Mouse (Mus musculus): ENCODE measurements around the gene Cygb. TPM values are rescaled to one million over a fixed set of nuclear protein-coding genes. Genes with fewer than 3 reads are reported as not detected.
A peak's percentile ranks its signal among the peaks of the same experiment; 100 is the strongest.

Gene Cygb
- polyA plus RNA-seq (2014; fragmentation: Nextera tagmentation; extraction: Ambion mirVana) = 1.1 and 1.2 TPM in 2 replicates

GRCm38 (mm10) chr11:116654255-116654821 lies at the start of gene Cygb:
TSS of gene Cygb (minus strand) at chr11:116654313.
- Histone ChIP-seq H3K4me3 (ENCODE audit: low read depth, low read length) (peak within 1 kb of the TSS; percentile 55), H3K27ac (ENCODE audit: low read depth, low read length) (no peak within 1 kb of the TSS), H3K4me2 (peak within 1 kb of the TSS; percentile 87), H3K27me3 (ENCODE audit: control insufficient read depth, insufficient read depth, low read length) (peaks cover 44% of the 10 kb centered on the region), H3K9ac (ENCODE audit: low read depth, low read length) (peak within 1 kb of the TSS; percentile 68), H3K9me3 (replicated peaks; ENCODE audit: control insufficient read depth, low read length) (no peaks in the 10 kb centered on the region), H3K36me3 (ENCODE audit: control insufficient read depth, insufficient read depth, low read length) (no peaks in the 10 kb centered on the region), H3K4me1 (ENCODE audit: control insufficient read depth, insufficient read depth, low read length) (peaks cover 30% of the 10 kb centered on the region)
- WGBS (ENCODE audit: insufficient replicate concordance) = 5% methylated on average over 28 of the region's 28 CpGs
- no peak for ATAC-seq (replicated peaks; ENCODE audit: insufficient number of reproducible peaks, low FRiP score, low TSS enrichment)

DNA sequence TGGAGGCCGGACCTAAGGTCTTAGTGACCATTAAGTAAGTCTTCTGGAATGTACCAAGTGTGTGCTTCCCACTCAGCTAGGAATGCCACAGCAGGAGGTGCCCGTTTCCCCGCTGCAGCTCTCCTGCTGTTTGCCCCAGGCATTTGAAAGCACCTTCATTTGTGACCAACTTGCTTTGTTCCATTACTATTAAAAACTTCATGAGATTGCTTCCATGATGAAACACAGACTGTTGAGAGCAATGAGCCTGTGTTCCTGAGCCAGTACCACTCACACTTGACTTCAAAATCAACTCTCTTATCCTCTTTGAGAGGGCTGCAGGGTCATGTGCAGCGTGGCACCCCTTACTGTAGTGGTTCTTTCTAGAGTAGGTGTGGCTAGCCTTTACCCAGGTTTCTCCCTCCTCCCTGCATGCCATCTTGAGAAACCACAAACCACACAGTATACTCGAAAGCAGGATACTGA lies 47.3 kb upstream of the Cygb start:
- Histone ChIP-seq H3K36me3 (ENCODE audit: control insufficient read depth, insufficient read depth, low read length) (no peaks in the 10 kb centered on the region), H3K9me3 (replicated peaks; ENCODE audit: control insufficient read depth, low read length) (no peaks in the 10 kb centered on the region), H3K4me1 (ENCODE audit: control insufficient read depth, insufficient read depth, low read length) (no peaks in the 10 kb centered on the region), H3K9ac (ENCODE audit: low read depth, low read length) (no peak overlapping the region), H3K27me3 (ENCODE audit: control insufficient read depth, insufficient read depth, low read length) (peaks cover 9% of the 10 kb centered on the region), H3K4me3 (ENCODE audit: low read depth, low read length) (no peak overlapping the region), H3K4me2 (no peak overlapping the region), H3K27ac (ENCODE audit: low read depth, low read length) (0 out of 2 replicates have a peak overlapping the region, but pooled peaks have one; percentile 10)
- 39% methylated on average over 5 of the region's 5 CpGs for WGBS (ENCODE audit: insufficient replicate concordance)
- ATAC-seq (replicated peaks; ENCODE audit: insufficient number of reproducible peaks, low FRiP score, low TSS enrichment) = no peak

DNA sequence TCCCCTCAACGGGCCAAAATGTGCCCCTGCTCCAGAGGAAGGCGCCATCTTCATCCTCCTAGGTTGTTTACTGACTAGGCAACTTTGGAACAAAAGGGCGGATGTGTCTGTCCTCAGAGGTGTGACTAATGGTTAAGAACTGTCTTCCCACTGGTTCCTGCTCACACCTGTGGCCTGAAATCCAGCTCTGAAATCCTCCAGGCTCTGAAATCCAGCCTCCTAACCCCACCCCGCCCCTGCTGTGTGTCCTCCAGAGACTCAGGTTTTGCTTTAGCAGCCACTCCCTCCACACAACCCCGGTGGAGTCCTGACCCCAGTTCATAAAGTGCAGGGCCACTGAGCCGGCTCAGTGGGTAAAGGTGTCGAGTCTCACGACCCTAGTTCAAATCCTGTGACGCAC lies 43.4 kb upstream of the Cygb start:
- Histone ChIP-seq H3K4me2 (no peak overlapping the region), H3K9me3 (replicated peaks; ENCODE audit: control insufficient read depth, low read length) (no peaks in the 10 kb centered on the region), H3K4me1 (ENCODE audit: control insufficient read depth, insufficient read depth, low read length) (peaks cover 7% of the 10 kb centered on the region; the same call in 1 of the 2 replicates), H3K27ac (ENCODE audit: low read depth, low read length) (no peak overlapping the region), H3K9ac (ENCODE audit: low read depth, low read length) (no peak overlapping the region), H3K27me3 (ENCODE audit: control insufficient read depth, insufficient read depth, low read length) (peaks cover 39% of the 10 kb centered on the region), H3K36me3 (ENCODE audit: control insufficient read depth, insufficient read depth, low read length) (no peaks in the 10 kb centered on the region), H3K4me3 (ENCODE audit: low read depth, low read length) (no peak overlapping the region)
- no peak for ATAC-seq (replicated peaks; ENCODE audit: insufficient number of reproducible peaks, low FRiP score, low TSS enrichment)
- WGBS (ENCODE audit: insufficient replicate concordance) = 55% methylated on average over 9 of the region's 9 CpGs

GRCm38 (mm10) chr11:116696426-116696825 lies 42.3 kb upstream of the Cygb start:
- Histone ChIP-seq H3K27me3 (ENCODE audit: control insufficient read depth, insufficient read depth, low read length) (peaks cover 39% of the 10 kb centered on the region), H3K9ac (ENCODE audit: low read depth, low read length) (no peak overlapping the region), H3K4me3 (ENCODE audit: low read depth, low read length) (no peak overlapping the region), H3K9me3 (replicated peaks; ENCODE audit: control insufficient read depth, low read length) (no peaks in the 10 kb centered on the region), H3K27ac (ENCODE audit: low read depth, low read length) (no peak overlapping the region), H3K36me3 (ENCODE audit: control insufficient read depth, insufficient read depth, low read length) (no peaks in the 10 kb centered on the region), H3K4me2 (no peak overlapping the region), H3K4me1 (ENCODE audit: control insufficient read depth, insufficient read depth, low read length) (peaks cover 7% of the 10 kb centered on the region; the same call in 1 of the 2 replicates)
- WGBS (ENCODE audit: insufficient replicate concordance) = 72% methylated on average over 4 of the region's 4 CpGs
- ATAC-seq (replicated peaks; ENCODE audit: insufficient number of reproducible peaks, low FRiP score, low TSS enrichment) = no peak

DNA sequence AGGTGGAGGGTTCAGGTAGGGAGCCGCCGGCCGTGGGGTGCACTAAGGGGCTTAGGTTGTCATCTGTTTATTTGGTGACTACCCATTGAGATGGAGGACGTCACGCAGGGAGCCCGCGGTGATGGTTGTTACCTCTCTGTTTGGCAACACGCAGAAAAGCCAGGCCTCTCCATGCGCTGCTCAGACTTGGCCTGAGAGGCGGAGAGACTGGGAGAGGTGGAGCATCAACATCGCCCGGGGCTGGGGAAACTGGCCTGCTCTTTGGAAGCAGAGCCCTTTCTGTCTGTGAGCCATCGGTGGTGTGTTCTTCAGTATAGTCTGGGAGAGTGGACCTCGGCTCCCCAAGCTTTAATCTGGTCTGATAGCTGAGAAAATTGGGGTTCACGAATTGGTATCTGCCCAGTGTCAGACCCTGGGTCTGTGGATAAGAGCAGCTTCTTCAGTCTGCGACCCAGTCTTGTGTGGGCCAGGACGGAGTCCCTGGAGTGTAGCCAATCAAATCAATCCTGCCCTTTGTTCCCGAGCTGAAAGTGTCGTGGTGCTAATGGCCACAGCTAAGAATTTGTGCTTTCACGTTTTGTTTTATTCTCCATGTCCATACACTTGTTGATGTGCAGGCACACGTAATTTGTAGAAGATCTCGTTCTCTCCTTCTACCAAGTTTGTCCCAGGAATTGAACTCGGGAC lies 41.2 kb upstream of the Cygb start:
- Histone ChIP-seq H3K4me2 (peak overlapping the region; percentile 85), H3K27me3 (ENCODE audit: control insufficient read depth, insufficient read depth, low read length) (peaks cover 39% of the 10 kb centered on the region), H3K9me3 (replicated peaks; ENCODE audit: control insufficient read depth, low read length) (no peaks in the 10 kb centered on the region), H3K4me1 (ENCODE audit: control insufficient read depth, insufficient read depth, low read length) (peaks cover 7% of the 10 kb centered on the region; the same call in 1 of the 2 replicates), H3K36me3 (ENCODE audit: control insufficient read depth, insufficient read depth, low read length) (no peaks in the 10 kb centered on the region), H3K27ac (ENCODE audit: low read depth, low read length) (no peak overlapping the region), H3K4me3 (ENCODE audit: low read depth, low read length) (peak overlapping the region; percentile 44; the same call in 1 of the 2 replicates), H3K9ac (ENCODE audit: low read depth, low read length) (no peak overlapping the region)
- 28% methylated on average over 23 of the region's 23 CpGs for WGBS (ENCODE audit: insufficient replicate concordance)
- ATAC-seq (replicated peaks; ENCODE audit: insufficient number of reproducible peaks, low FRiP score, low TSS enrichment) = no peak

DNA sequence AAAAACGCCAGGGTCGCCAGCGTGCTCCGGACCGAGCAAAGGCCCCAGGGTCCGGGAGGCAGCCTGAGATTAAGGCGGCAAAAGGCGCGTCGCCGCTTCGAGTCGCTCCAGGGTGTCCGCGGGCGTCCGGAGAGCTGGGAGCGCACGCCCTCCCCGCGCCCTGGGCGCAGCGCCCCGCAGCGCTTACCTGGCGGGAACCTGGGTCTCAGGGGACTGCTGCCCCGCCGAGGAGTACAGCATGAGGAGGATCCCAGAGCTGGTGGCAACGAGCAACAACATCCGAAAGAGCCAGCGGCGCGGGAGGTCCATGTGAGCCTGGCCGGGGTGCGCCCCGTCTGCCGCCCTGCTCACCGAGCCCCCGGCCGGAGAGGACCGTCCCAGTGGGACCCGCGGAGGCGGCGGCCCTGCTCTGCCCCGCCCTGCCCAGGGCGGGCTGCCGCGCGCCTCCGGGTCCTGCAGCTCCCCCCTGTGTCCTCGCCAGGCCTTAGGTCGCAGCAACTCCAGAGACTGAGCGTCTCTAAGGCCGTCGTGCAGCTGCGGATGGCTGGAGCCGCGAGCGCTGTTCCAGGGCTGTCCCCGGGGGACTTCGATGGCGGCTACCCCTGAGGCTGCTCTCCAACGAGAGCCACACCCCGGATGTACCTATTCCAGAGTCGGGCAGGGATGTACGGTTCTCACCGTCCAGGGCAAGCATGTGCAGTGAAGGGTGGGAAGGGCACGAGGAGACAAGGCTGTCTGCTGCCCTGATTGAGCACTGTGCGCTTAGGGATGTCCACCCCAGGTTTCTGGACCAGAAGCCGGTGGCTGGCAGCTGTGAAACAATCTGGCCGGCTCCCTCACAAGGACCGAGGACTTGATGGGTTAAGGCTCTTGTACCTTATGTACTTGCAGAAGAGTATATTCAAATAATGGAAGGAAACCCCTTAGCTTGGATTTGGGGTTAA lies 40.4 kb upstream of the Cygb start:
- ATAC-seq (replicated peaks; ENCODE audit: insufficient number of reproducible peaks, low FRiP score, low TSS enrichment) = peak; percentile 27; the same call in 1 of the 2 replicates
- Histone ChIP-seq H3K36me3 (ENCODE audit: control insufficient read depth, insufficient read depth, low read length) (no peaks in the 10 kb centered on the region), H3K4me3 (ENCODE audit: low read depth, low read length) (peak overlapping the region; percentile 44), H3K27me3 (ENCODE audit: control insufficient read depth, insufficient read depth, low read length) (peaks cover 39% of the 10 kb centered on the region), H3K9ac (ENCODE audit: low read depth, low read length) (peak overlapping the region; percentile 68), H3K4me1 (ENCODE audit: control insufficient read depth, insufficient read depth, low read length) (peaks cover 7% of the 10 kb centered on the region; the same call in 1 of the 2 replicates), H3K4me2 (peak overlapping the region; percentile 85), H3K27ac (ENCODE audit: low read depth, low read length) (no peak overlapping the region), H3K9me3 (replicated peaks; ENCODE audit: control insufficient read depth, low read length) (no peaks in the 10 kb centered on the region)
- 2% methylated on average over 63 of the region's 73 CpGs for WGBS (ENCODE audit: insufficient replicate concordance)

- H3K4me2 ChIP-seq = peak overlapping the region; percentile 85
- peak overlapping the region; percentile 44 for H3K4me3 ChIP-seq (ENCODE audit: low read depth, low read length)
- no peaks in the 10 kb centered on the region for H3K9me3 ChIP-seq (replicated peaks; ENCODE audit: control insufficient read depth, low read length)
- peak overlapping the region; percentile 68 for H3K9ac ChIP-seq (ENCODE audit: low read depth, low read length)
- 32% methylated on average over 4 of the region's 4 CpGs for WGBS (ENCODE audit: insufficient replicate concordance)
- ATAC-seq (replicated peaks; ENCODE audit: insufficient number of reproducible peaks, low FRiP score, low TSS enrichment) = no peak
- H3K36me3 ChIP-seq (ENCODE audit: control insufficient read depth, insufficient read depth, low read length) = no peaks in the 10 kb centered on the region
- H3K4me1 ChIP-seq (ENCODE audit: control insufficient read depth, insufficient read depth, low read length) = peaks cover 7% of the 10 kb centered on the region; the same call in 1 of the 2 replicates
- peaks cover 39% of the 10 kb centered on the region for H3K27me3 ChIP-seq (ENCODE audit: control insufficient read depth, insufficient read depth, low read length)
- H3K27ac ChIP-seq (ENCODE audit: low read depth, low read length) = no peak overlapping the region
Observed at GRCm38 (mm10) chr11:116693899-116694249, 39.8 kb upstream of the Cygb start.
